Mouse (Mus musculus): ENCODE data around the gene Hic1. TPM values are rescaled to one million over a fixed set of nuclear protein-coding genes. Genes with fewer than 3 reads are reported as not detected.
"Not testable (repeated sequence)": the region's sequence is repeated elsewhere in the genome, so short reads cannot be mapped to it uniquely, and the experiment has no call there.

Hic1 gene
- total RNA-seq, 2 experiments from 2014 or later, result 36.3 to 48.5 TPM

DNA sequence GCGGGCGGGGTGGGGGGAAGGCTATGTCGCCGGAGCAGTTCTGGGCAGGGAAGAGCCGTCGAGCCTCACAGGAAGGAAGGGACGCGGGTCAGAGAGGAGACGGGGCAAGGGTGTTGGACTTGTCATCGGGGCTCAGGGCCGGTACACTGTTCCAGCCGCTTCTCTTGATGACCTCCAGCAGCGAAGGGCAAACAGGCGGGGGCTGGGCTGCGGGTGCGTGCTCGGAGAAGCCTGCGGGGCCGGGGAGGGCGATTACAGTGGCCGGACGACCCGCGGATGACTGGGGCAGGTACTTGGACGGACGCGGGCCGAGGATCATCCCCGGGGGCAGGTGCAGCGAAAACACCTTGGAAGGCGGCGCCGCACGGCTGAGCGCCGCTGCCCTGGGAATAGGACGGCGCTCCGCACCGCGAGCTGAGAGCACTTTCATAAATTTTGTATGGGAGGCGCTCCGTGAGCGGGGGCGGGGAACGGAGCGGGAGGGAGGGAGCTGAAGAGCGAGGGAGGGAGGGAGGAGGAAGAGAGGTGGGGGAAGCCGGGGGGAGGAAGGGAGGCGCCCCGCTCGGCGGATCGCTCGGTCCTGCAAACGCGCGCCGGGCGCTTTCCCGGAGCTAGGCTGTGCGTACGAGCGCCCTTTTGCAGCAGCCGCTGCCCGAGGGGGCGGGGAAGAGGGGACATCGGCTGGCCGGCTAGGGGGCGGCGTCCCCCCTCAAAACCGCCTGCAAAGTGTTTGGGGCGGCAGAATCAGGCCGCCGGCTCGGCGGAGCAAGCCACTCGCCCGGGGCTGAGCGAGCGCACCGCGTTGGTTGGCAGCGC is 24.1 kb upstream of the Hic1 start, which contains the start of gene Rtn4rl1:
Gene Rtn4rl1, plus strand, starts transcription at position 528 of the 816 bp plus-strand sequence.
- intact Hi-C loops (cut with DNase I), result loop anchor here (1.0 to 5.0 kb wide), 3 partner anchors 37 to 209 kb away; no protein-coding TSS in a partner anchor

DNA sequence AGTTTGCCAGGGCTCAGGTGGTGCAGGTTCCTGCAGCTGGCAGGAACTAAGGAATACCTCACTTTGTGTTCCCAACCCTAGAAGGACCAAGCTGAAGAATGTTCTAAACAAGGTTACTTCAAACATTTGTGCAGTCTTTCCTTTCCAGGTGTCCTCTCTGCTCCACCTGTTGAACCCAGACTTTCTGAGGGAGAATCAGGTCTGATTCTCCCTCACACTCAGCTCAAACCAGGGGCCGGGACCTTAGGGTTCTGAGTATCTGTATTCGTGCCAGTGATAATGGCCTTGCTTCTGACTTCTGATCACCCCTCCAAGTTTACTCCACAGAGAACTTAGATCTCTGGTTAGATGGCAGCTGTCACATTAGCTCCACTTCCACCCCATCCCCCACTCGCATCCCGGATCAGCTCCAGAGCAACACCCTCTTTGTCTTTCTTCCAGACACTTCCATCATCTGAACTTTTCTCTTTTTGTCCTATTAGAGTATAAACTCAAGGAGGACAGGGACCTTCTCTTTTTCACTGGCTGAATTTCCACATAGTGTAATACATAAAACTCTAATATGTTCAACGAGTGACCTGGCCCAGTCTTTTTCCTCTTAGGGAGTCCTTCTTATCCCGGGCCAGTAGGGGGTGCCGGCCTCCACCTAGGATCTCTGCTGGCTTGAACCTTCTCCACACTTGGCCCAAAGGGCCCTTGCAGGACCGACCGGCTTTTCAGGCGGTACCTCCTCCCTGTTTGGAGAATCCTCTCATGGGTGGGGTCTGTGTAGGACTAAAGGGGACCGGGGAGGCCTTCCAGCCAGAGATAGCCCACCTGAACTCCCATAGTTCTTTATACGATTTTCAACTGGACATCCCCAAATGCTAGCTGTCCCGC is 23.3 kb upstream of the Hic1 start:
- peak; percentile 92 for DNase-seq
- intact Hi-C loops (cut with DNase I), result loop anchor here (1.0 to 5.0 kb wide), 2 partner anchors 99 to 210 kb away; no protein-coding TSS in a partner anchor

More for the DNA sequence above, 24.1 kb upstream of the Hic1 start, which contains the start of gene Rtn4rl1:
- DNase-seq, result peak; percentile 81 to 86

DNA sequence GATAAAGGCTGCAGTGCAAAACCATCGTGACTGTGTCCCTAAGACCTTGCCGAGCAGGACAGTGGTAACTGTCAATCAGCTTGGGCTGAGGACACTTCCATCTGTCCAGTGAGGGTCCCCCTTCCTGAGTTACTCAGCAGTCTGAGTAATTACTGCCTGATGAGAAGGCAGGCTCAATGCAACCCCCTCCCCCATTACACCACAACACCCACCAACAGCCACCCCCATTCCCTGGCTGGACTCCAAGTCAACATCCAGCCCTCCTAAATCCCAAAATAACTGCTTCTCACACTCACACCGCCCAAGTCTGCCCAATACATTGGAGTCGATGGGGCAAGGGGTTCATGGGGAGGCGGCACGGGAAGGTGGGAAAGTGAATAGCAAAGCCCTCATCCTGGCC is 22.5 kb upstream of the Hic1 start:
- intact Hi-C loops (cut with DNase I), result loop anchor here (5.0 kb wide), 1 partner anchor 210 kb away; no protein-coding TSS in a partner anchor
- DNase-seq, result no peak

DNA sequence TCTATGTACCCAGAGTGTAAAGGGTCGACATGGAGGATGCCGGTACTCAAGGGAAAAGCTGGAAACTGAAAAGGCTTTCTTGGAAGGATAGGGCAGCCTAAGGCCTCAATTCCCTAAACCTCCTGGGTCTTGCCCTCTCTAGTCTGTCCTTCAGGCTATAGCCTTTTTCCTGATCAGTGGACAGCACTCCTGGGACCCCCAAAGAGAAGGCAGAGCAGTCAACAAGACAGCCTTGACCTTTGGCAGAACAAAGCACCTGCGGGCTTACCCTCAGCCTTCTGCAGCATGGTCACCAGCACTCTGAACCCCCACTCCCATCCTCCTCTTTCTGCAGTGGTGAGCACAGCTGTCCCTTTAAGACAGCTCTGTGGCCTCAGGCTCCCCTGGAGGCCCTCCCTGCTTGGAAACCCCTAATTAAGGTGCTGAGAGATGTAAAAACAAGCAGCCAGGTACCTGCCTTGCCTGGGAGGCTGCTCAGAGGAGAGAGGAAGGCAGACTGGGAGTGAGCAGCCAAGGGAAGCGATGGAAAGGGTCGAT is 21.7 kb upstream of the Hic1 start, which contains the start of gene Dph1:
Gene Dph1, minus strand, starts transcription at position 337 of the 537 bp plus-strand sequence.
- no peak for DNase-seq
- intact Hi-C loops (cut with DNase I), result loop anchor here (5.0 kb wide), 1 partner anchor 211 kb away; no protein-coding TSS in a partner anchor

DNA sequence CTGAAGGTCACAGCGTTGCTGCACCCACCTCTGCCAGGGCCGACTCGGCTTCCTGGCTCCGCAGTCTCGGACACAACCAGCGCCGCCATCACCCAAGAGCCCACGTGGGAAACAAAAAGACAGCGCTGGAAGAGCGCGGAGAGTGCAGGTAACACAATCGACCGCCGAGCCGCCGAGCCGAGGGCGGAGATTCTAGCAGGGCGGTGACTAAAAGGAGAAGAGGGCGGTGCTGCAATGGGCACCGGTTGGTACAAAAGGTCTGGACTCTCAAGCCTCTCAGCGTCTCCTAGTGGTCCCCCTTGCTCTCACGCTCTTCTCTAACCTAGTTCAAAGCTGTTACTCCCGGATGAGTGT is 21.0 kb upstream of the Hic1 start:
- intact Hi-C loops (cut with DNase I), result loop anchor here (5.0 kb wide), 1 partner anchor 212 kb away; no protein-coding TSS in a partner anchor

DNA sequence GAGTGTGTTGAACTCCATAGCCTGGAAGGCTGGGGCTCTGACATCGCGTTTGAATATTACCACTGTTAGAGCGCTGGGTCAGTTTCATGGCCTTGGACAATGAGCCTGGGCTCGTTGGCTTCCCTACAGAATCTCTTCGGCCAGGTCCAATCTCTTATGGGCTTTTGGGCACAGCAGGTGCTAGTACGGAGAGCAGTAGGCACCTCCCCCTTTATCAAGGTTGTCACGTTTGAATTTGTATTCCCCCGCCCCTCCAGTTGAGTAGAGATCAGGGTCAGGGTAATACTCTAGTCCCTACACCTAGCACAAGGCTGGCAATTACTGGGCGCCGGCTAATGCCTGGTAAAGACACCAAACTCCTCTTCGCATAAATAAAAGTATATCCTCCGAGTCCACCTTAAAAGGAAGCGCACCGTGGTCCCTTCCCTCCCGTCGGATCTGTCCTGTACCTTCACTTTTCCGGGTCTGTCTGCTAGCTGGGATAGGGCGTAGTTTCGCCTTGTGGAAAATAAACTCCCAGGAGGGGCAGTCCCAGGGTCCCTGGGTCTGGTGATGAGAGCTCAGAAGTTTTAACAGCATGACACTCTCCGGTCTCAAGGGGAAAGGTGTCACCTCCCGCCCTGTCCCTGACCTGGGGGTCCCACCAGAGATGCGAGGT is 20.5 kb upstream of the Hic1 start:
- DNase-seq, result peak in 1 of 2 experiments; percentile 14
- intact Hi-C loops (cut with DNase I), result loop anchor here (5.0 kb wide), 1 partner anchor 212 kb away; no protein-coding TSS in a partner anchor

More for the DNA sequence above, 21.0 kb upstream of the Hic1 start:
- peak; percentile 85 to 88 for DNase-seq

DNA sequence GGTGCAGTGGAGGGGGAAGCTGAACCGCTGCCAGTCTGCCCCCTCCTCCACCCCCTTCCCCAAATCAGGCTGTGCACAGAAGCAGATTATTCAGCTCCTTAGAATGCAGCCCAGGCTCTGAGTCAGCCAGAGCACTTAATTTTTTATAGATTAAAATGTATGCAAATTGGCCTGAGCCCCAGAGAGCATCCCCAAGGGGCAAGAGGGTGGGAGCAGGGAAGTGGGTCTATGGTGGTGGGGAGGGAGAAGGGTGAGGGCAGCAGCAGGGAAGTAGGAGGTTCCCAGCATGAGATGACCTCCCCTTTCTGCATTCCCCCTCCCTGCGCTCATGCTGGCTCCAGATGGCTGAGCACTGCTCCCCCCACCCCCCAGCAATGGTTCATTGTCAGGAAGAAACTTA is 15.7 kb upstream of the Hic1 start:
- intact Hi-C loops (cut with DNase I), result no loop called here
- DNase-seq, result no peak

DNA sequence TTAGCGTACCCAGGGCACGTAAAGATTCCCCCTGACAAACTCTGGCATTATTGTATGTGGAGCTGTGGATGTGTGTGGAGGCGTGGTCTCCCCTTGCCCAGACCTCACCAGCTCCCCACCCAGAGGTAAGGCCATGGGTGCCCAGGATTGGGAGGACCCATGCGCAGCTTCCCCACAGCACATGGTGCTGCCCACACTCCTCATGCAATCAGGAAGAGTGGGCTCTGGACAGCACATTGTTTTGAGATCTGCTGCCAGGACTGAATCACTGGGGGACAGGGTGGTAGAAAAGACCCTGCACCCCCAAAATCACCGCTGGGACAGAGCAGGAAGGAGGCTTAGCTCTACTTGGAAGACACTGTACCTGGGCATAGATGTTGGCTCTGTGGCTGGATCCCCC is 15.3 kb upstream of the Hic1 start:
- intact Hi-C loops (cut with DNase I), result no loop called here
- DNase-seq, result no peak

DNA sequence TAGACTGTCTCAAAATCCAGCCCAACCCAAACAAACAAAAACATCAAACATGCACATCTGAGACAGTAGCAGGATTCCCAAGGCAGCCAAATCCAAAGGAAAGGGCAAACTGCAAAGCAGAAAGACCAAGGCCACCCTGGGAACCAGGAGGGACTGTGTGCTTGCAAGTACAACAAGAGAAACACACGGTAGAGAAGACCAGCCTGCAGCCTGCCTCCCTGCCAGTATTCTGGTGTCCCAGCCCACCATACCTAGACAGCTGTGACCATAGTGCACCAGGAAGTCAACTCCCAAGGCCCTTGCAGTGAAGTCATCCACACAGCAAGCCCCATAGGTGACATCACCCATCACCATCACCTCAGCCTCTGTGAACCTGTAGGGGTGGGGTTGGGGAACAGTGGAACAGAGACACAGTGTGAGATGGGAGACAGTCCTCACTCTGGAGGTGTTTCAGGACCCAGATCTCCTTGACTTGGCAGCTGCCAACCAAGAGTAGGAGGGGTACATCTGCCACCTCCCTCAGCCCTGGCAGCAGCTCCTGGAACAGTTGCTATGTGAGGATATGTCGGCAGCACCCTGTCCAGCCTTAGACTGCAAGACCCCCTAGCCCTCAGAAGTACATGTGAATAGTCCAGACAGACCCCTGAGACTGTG is 14.7 kb upstream of the Hic1 start:
- intact Hi-C loops (cut with DNase I), result no loop called here

DNA sequence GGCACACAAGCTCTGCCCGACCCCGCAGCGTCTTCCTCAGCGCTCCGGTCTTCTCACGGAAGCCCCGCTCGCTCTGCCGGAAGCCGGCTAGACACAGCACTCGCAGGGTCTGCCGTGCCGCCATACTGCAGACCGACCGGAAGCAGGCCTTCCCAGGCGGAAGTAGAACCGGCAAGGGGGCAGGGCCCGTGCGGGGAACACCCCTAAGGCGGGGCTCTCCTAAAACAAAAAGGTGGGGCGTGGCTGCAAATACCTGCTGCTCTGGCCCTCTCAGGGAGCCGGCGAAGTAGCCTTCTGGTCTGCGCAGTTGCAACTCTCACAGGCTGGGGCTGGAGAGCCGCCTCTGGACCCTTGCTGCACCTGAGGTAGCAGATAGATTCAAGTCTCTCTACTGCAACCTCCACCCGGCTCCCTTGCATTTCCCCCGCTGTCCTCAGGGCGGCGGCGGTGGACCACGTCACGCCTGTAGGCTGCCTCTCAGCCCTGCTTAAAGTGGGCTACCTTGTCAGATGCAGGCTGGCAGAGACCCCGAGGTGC is 9.4 kb upstream of the Hic1 start, which contains the start of gene Ovca2:
Gene Ovca2, minus strand, starts transcription at position 164 of the 537 bp plus-strand sequence.
- DNase-seq, result peak; percentile 91 to 94
- intact Hi-C loops (cut with DNase I), result loop anchor here (1.0 to 10.0 kb wide), 3 partner anchors 113 to 286 kb away; partner anchors contain the start of gene Tlcd2

More for the DNA sequence above, 14.7 kb upstream of the Hic1 start:
- no peak for DNase-seq

DNA sequence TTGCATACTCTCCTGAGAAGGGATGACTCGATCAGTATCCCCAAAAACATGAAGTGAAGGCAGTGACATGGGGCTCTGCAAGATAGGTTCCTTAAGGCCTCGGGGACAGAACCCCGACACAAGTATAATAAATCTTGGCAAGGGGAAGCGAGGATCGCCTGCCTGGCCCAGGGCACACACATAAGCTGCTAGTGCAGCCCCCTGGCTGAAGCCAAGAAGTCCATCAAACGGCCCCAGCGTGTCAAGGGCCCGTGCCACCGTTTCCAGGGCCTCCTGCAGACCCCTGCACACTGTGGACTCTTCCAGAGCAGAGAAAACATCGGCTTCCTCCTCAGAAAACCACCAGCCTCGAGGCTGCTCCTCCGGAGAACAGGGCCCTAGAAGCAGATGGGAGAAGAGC is 8.7 kb upstream of the Hic1 start:
- intact Hi-C loops (cut with DNase I), result loop anchor here (1.0 to 10.0 kb wide), 3 partner anchors 113 to 287 kb away; partner anchors contain the start of gene Tlcd2
- peak in 1 of 2 experiments; percentile 16 for DNase-seq

DNA sequence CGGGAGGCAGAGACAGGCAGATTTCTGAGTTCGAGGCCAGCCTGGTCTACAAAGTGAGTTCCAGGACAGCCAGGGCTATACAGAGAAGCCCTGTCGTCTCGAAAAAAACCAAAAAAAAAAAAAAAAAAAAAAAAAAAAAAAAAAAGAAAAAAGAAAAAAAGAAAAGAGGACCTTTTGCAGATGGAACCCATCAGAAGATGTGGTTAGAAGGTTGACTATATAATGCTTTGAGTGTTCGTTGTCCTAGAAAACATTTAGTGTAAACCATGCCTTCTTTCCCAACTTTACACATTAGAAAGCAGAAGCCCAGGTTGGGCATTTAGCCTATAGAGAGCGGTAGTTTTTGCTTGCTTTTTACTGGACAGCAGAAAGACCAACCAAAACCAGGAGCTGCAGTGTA is 5.3 kb upstream of the Hic1 start:
- intact Hi-C loops (cut with DNase I), result loop anchor here (10.0 kb wide), 2 partner anchors 220 to 290 kb away; partner anchors contain the start of gene Tlcd2
- not testable (repeated sequence) for DNase-seq

DNA sequence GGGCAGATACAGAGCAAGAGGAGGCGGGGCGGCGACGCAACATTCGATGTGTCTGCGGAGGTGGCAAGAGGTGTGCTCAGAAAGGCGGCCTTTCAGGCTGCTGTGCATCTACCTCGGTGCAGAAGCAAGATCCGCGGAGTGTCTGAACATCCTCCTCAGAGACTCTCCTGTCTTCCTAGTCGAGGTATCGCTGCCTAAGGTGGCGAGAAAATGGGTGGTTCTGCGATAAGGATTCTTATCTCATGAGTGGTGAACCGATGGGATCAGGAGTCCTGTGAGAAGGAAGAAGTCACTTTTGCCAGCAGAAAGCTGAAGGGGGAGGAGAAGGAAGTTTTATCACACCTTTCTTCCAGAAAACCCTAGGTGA is 4.5 kb upstream of the Hic1 start:
- intact Hi-C loops (cut with DNase I), result loop anchor here (10.0 kb wide), 2 partner anchors 221 to 291 kb away; partner anchors contain the start of gene Tlcd2
- no peak for DNase-seq

DNA sequence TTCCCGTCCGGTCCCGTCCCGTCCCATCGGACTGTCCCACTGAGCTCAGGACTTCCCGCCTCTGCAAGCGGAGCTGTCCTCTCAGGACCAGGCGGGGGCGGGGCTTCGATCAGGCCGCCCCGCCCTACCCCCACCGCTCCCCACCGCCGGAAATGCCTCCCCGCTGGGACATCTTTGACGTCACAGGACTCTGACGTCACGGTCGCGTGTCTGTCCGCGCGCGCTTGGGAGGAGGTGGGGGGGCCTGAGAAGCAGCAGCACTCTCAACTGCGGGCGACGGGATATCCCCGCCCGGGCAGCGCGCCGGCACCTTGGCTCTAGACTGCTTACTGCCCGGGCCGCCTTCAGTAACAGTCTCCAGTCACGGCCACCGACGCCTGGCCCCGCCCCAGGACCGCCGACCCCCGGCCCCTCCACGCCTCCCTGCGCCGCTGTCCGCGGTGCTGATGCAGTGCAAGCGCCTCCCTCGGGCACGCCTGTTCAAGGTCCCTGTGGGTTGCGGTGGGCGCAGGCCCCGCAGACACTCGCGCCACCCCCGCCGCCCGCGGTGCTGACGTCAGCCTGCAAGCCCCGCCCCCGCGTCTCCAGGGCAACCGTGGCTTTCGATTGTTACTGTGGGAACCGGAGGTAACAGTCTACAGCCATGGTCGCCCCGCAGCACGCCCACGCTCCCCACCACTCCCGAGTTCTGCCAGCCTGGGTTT is 3.9 kb upstream of the Hic1 start:
- intact Hi-C loops (cut with DNase I), result loop anchor here (10.0 kb wide), 2 partner anchors 222 to 292 kb away; partner anchors contain the start of gene Tlcd2
- peak; percentile 84 to 91 for DNase-seq

DNA sequence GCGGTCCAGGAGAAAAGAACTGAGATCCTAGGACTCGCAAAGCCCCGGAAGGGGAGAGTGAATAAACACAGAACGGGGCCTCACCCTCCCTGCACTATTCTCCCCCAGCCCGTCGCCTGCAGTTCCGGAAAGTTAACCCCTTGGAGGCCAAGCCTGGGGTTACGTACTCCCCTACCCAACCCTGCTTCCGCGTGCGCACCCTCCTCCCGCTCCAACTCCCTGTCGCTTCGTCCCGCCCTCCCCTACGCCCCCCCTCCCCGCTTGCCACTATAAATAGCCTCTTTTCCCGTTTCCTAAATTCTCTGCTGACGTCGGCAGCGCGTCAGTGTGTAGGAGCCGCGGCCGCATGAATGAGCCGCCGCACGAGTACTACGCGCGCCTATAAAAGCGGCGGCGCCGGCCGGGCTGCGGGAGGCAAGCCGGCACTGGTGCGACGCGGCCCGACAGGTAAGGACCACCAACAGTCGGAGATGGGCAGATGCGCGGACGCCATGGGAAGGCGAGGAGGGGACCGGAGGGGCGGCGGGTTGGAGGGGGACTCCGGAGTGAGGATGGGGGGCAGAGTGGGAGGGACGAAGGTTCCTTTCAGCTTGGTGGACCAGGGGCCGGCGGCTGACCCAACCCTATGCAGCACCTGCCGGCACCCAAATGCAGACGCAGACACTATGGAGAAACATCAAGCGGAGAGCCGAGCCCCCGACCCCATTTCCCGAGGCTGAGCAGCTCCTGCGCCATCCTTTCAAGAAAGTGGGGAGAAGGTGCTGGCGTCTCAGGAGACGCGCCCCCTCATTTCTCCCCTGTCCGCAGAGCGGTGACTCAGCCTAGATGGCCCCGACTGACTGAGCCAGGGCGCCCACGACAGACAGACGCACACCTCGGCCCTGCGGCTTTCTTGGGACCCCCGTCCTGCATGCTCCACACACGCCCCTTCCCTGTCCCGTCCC is 3.1 kb upstream of the Hic1 start:
- DNase-seq, result peak; percentile 21 to 41
- intact Hi-C loops (cut with DNase I), result loop anchor here (10.0 kb wide), 2 partner anchors 222 to 292 kb away; partner anchors contain the start of gene Tlcd2

DNA sequence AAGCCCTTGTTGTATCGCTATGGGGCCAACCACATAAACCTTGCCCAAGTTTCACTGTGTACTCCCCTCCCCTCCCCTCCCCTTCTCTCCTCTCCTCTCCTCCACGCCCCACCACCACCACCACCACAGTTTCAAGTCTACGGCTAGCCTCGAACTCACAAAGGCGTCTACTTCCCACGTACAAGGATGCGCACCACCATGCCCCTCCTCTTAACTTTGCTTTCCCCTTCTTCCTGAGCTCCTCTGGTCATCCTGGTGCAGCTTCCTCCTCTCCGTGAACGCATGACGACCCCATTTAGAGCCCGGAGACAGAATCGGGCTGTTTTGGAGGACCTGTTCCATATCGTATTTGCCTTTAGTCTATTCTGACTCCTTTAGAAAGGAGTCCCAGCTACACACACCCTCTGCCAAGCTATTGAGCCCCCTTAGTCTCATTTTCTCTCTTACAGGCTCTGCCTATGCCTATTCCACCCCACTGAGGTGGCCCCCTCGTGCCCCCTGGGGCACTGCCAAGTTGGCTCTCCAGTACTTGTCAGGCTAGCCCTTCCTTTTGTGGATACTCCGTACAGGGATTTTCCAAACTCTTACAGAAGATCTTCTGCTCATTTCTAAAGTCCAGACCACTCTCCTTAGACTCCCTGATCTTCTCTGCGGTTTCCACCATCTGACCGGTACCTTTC is 2.0 kb upstream of the Hic1 start:
- peak in 1 of 2 experiments; percentile 25 for DNase-seq
- intact Hi-C loops (cut with DNase I), result loop anchor here (10.0 kb wide), 2 partner anchors 223 to 293 kb away; partner anchors contain the start of gene Tlcd2
